Mouse (Mus musculus) olfactory bulb, adult 2 months (tissue): ENCODE measurements at regions not wholly inside any gene's neighbourhood (a gene's known extent, or its start where the extent isn't known, plus 50 kb on each side); places are given as distances from the start of the nearest gene placed in this dataset.

ENCODE experiments used
- CTCF ChIP-seq: fragments of 200-500 bp; IDR thresholded peaks from 2 replicates; pipeline ENCODE4 v1.5.1; 2012; ENCODE audit warnings: low read depth, mild to moderate bottlenecking, low read length, moderate library complexity; ENCODE audit not compliant: insufficient read depth
- POLR2A ChIP-seq: fragments of 200-500 bp; IDR thresholded peaks from 2 replicates; pipeline ENCODE4 v1.6.1; 2012; ENCODE audit warnings: mild to moderate bottlenecking, low read depth, low read length, moderate library complexity; ENCODE audit not compliant: insufficient read depth

GRCm38 (mm10) chr11:66681892-66682291 lies 156.1 kb upstream of the Shisa6 start:
- TF ChIP-seq POLR2A, result no peak
- no peak for TF ChIP-seq CTCF
